Mouse (Mus musculus): Measurements from ENCODE around the gene Runx1.

- TF ChIP-seq POLR2A (IDR thresholded peaks at IDR 0.05; ENCODE audit: insufficient read depth, low read depth, low read length) (no peak), CTCF (IDR thresholded peaks at IDR 0.05; ENCODE audit: insufficient read depth, low read depth, low read length) (no peak)
Observed at GRCm38 (mm10) chr16:92830479-92830878, 4.5 kb upstream of the Runx1 start.

Measured in olfactory bulb, adult 2 months (tissue).